Mouse (Mus musculus): ENCODE results near the gene Ppp4c. TPM values are rescaled to one million over a fixed set of nuclear protein-coding genes. Genes with fewer than 3 reads are reported as not detected.
A peak's percentile ranks its signal among the peaks of the same experiment; 100 is the strongest.

Gene Ppp4c
- polyA plus RNA-seq, 1 experiment from 2014 or later, result 154 TPM

- Histone ChIP-seq H3K27ac (replicated peaks) (peak overlapping the region; percentile 87; the same call in 1 of the 2 replicates), H3K9me3 (replicated peaks) (no peaks in the 10 kb centered on the region), H3K4me2 (peak overlapping the region; percentile 91), H3K9ac (replicated peaks) (peak overlapping the region; percentile 86; the same call in 1 of the 2 replicates), H3K4me3 (replicated peaks) (peak overlapping the region; percentile 74), H3K36me3 (peaks cover 29% of the 10 kb centered on the region), H3K4me1 (peaks cover 39% of the 10 kb centered on the region), H3K27me3 (replicated peaks) (no peaks in the 10 kb centered on the region)
- no peak for ATAC-seq (ENCODE audit: low FRiP score)
- WGBS, result 67% methylated on average over 4 of the region's 4 CpGs
These were observed 31.3 kb downstream of the Ppp4c start for GRCm38 (mm10) chr7:126760956-126761355.

- no peaks in the 10 kb centered on the region for H3K27me3 ChIP-seq (replicated peaks)
- ATAC-seq (ENCODE audit: low FRiP score), result peak; percentile 25
- H3K4me1 ChIP-seq, result peaks cover 39% of the 10 kb centered on the region
- 14% methylated on average over 3 of the region's 3 CpGs for WGBS
- H3K4me3 ChIP-seq (replicated peaks), result peak overlapping the region; percentile 74
- peak overlapping the region; percentile 87 for H3K27ac ChIP-seq (replicated peaks)
- H3K9me3 ChIP-seq (replicated peaks), result no peaks in the 10 kb centered on the region
- peak overlapping the region; percentile 91 for H3K4me2 ChIP-seq
- peak overlapping the region; percentile 86 for H3K9ac ChIP-seq (replicated peaks)
- peaks cover 23% of the 10 kb centered on the region for H3K36me3 ChIP-seq
These were observed 31.9 kb downstream of the Ppp4c start for GRCm38 (mm10) chr7:126760391-126760802.

- H3K9me3 ChIP-seq (replicated peaks), result no peaks in the 10 kb centered on the region
- peaks cover 39% of the 10 kb centered on the region for H3K4me1 ChIP-seq
- no peaks in the 10 kb centered on the region for H3K27me3 ChIP-seq (replicated peaks)
- peak overlapping the region; percentile 87 for H3K27ac ChIP-seq (replicated peaks)
- H3K36me3 ChIP-seq, result peaks cover 18% of the 10 kb centered on the region
- 1% methylated on average over 23 of the region's 24 CpGs for WGBS
- peak overlapping the region; percentile 91 for H3K4me2 ChIP-seq
- peak; percentile 69 for ATAC-seq (ENCODE audit: low FRiP score)
- H3K9ac ChIP-seq (replicated peaks), result peak overlapping the region; percentile 86
- H3K4me3 ChIP-seq (replicated peaks), result peak overlapping the region; percentile 74
These were observed 32.5 kb downstream of the Ppp4c start for GRCm38 (mm10) chr7:126759672-126760390.

DNA sequence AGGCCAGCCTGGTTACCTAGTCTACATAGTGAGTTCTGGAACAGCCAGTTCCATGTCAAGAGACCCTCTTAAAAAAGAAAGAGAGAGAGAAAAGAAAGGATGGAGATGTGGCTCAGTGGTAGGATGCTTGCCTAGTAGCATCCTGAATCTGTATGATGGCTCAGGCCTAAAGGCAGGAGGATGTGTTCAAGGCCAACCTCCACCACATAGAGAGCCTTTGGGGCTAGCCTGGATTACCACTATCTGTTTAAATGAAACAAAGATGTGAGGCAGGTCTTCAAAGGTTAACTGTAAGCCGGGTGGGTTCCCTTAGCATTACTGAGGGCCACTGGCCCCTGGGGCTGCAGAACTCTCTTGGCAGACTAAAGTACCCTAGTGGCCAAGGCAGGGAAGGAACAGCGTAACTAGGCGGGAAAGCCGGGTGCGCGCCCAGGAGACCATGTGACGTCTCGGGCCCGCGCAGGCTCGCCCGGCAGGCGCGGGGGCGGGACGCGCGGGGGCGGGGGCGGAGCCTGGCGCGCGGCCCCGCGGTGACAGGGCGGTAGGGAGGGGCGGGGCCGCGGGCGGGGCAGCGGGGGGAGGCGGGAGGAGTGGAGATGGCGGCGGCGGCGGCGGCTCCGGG lies 33.1 kb downstream of the Ppp4c start, which contains the start of gene Mapk3:
Gene Mapk3, plus strand, starts transcription at position 552 of the 622 bp plus-strand sequence.
- peak within 1 kb of the TSS; percentile 74 for H3K4me3 ChIP-seq (replicated peaks)
- H3K4me2 ChIP-seq, result peak within 1 kb of the TSS; percentile 91
- H3K4me1 ChIP-seq, result peaks cover 45% of the 10 kb centered on the region
- 2% methylated on average over 26 of the region's 38 CpGs for WGBS
- peak within 1 kb of the TSS; percentile 87 for H3K27ac ChIP-seq (replicated peaks)
- H3K27me3 ChIP-seq (replicated peaks), result no peaks in the 10 kb centered on the region
- no peaks in the 10 kb centered on the region for H3K9me3 ChIP-seq (replicated peaks)
- peak within 1 kb of the TSS; percentile 86 for H3K9ac ChIP-seq (replicated peaks)
- peaks cover 12% of the 10 kb centered on the region for H3K36me3 ChIP-seq
- peak; percentile 65 for ATAC-seq (ENCODE audit: low FRiP score)

DNA sequence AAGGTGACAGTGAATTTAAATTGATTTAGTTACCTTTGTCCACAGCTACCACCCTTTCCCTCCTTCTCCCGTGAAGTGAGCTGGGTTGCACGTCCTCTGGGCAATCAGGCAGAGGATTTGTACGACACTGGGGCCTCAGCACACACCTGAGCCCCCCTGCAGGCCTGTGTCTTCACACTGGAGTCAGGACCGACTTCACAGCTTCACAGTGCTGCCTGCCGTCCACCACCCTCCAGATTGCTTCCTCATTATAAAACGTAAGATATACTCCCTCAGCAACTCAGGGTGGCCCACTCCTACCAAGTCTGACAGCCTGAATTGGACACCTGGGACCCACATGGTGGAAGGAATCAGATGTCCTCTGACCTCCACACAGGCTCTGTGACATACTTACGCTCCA lies 33.8 kb downstream of the Ppp4c start:
- Histone ChIP-seq H3K9ac (replicated peaks) (no peak overlapping the region), H3K9me3 (replicated peaks) (no peaks in the 10 kb centered on the region), H3K27ac (replicated peaks) (no peak overlapping the region), H3K4me3 (replicated peaks) (no peak overlapping the region), H3K36me3 (peaks cover 5% of the 10 kb centered on the region; the same call in 1 of the 2 replicates), H3K4me2 (no peak overlapping the region), H3K4me1 (peaks cover 44% of the 10 kb centered on the region), H3K27me3 (replicated peaks) (no peaks in the 10 kb centered on the region)
- 50% methylated on average over 7 of the region's 7 CpGs for WGBS
- no peak for ATAC-seq (ENCODE audit: low FRiP score)

GRCm38 (mm10) chr7:126754866-126755265 lies 37.4 kb downstream of the Ppp4c start:
- under 1% methylated on average over 9 of the region's 9 CpGs for WGBS
- Histone ChIP-seq H3K36me3 (no peaks in the 10 kb centered on the region), H3K9ac (replicated peaks) (peak overlapping the region; percentile 7; the same call in 1 of the 2 replicates), H3K4me3 (replicated peaks) (no peak overlapping the region), H3K9me3 (replicated peaks) (no peaks in the 10 kb centered on the region), H3K4me2 (peak overlapping the region; percentile 38), H3K27ac (replicated peaks) (peak overlapping the region; percentile 41; the same call in 1 of the 2 replicates), H3K27me3 (replicated peaks) (no peaks in the 10 kb centered on the region), H3K4me1 (peaks cover 7% of the 10 kb centered on the region)
- no peak for ATAC-seq (ENCODE audit: low FRiP score)

DNA sequence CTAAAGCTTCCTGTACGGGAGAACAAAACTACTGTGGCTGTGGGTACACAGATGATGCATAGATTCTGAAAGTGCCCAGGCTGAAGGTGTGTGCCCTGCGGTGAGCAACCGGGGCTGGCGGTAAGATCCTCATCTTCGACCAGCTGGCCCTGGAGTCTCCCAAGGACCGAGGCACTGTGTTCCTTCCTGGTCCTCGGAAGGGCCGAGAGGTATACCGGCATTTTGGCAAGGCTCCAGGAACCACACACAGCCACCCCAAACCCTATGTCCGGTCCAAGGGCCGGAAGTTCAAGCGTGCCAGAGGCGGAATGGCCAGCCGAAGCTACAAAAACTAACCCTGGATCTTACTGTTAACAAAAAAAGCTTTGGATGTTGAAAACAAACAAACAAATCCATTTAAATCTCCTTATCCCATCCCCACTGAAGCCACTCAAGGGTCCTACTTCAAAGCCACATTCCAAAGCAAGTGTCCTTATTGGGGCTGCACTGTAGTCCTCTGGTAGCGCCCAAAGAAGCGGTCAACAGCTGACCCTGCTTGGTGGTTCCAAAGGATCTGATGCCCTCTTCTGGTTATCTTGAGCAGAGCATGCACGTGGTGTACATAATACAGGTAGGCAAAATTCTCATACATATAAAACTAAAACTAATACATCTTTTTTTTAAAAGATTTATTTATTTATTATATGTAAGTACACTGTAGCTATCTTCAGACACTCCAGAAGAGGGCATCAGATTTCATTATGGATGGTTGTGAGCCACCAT lies 42.5 kb downstream of the Ppp4c start:
- WGBS, result 96% methylated on average over 17 of the region's 17 CpGs
- Histone ChIP-seq H3K36me3 (no peaks in the 10 kb centered on the region), H3K27ac (replicated peaks) (no peak overlapping the region), H3K4me3 (replicated peaks) (no peak overlapping the region), H3K27me3 (replicated peaks) (no peaks in the 10 kb centered on the region), H3K9ac (replicated peaks) (no peak overlapping the region), H3K9me3 (replicated peaks) (no peaks in the 10 kb centered on the region), H3K4me2 (no peak overlapping the region), H3K4me1 (peaks cover 5% of the 10 kb centered on the region; the same call in 1 of the 2 replicates)
- ATAC-seq (ENCODE audit: low FRiP score), result no peak

DNA sequence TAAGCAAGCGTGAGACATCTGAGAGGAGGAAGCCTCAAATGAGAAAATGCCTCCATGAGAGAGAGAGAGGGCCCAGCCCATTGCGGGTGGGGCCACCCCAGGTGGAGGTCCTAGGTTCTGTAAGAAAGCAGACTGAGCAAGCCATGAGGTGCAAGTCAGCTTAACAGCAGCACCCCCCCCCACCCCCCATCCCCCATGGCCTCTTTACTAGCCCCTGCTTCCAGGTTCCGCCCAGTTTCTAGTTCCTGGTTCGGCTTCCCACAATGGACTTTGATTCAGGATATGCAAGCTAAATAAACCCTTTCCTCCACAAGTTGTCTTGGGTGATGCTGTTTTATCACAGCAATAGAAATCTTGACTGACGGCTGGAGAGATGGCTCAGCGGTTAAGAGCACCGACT lies 43.5 kb downstream of the Ppp4c start:
- H3K9ac ChIP-seq (replicated peaks), result no peak overlapping the region
- no peaks in the 10 kb centered on the region for H3K27me3 ChIP-seq (replicated peaks)
- H3K4me2 ChIP-seq, result no peak overlapping the region
- ATAC-seq (ENCODE audit: low FRiP score), result no peak
- H3K36me3 ChIP-seq, result no peaks in the 10 kb centered on the region
- no peaks in the 10 kb centered on the region for H3K9me3 ChIP-seq (replicated peaks)
- H3K27ac ChIP-seq (replicated peaks), result no peak overlapping the region
- H3K4me3 ChIP-seq (replicated peaks), result no peak overlapping the region
- H3K4me1 ChIP-seq, result no peaks in the 10 kb centered on the region
- WGBS, result 74% methylated on average over 7 of the region's 7 CpGs

DNA sequence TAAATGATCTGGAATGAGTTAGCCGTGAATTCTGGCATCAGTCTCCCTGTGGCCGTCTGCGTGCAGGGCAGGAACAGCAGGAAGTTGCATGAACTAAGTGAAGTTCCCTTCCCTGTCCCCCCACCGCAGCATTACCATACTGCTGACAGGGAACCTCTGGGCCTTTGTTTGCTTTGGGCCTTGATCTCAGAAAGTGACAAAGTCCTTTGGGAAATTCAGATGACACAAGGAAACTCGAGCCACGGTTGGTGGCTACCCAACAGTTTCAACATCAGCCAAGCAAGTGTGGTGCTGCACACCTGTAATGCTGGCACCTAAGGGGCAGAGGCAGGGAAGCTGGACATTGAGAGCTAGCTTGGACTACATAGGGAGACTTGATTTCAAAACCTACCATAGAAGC lies 45.5 kb downstream of the Ppp4c start:
- WGBS, result 51% methylated on average over 6 of the region's 6 CpGs
- Histone ChIP-seq H3K27me3 (replicated peaks) (no peaks in the 10 kb centered on the region), H3K4me2 (no peak overlapping the region), H3K36me3 (no peaks in the 10 kb centered on the region), H3K9ac (replicated peaks) (no peak overlapping the region), H3K4me3 (replicated peaks) (no peak overlapping the region), H3K9me3 (replicated peaks) (no peaks in the 10 kb centered on the region), H3K27ac (replicated peaks) (no peak overlapping the region), H3K4me1 (no peaks in the 10 kb centered on the region)
- no peak for ATAC-seq (ENCODE audit: low FRiP score)

GRCm38 (mm10) chr7:126746066-126746465 lies 46.2 kb downstream of the Ppp4c start:
- no peak overlapping the region for H3K9ac ChIP-seq (replicated peaks)
- no peaks in the 10 kb centered on the region for H3K27me3 ChIP-seq (replicated peaks)
- H3K4me3 ChIP-seq (replicated peaks), result no peak overlapping the region
- no peak for ATAC-seq (ENCODE audit: low FRiP score)
- 93% methylated on average over 12 of the region's 12 CpGs for WGBS
- H3K4me1 ChIP-seq, result no peaks in the 10 kb centered on the region
- no peak overlapping the region for H3K4me2 ChIP-seq
- H3K27ac ChIP-seq (replicated peaks), result no peak overlapping the region
- no peaks in the 10 kb centered on the region for H3K36me3 ChIP-seq
- no peaks in the 10 kb centered on the region for H3K9me3 ChIP-seq (replicated peaks)

- H3K27ac ChIP-seq (replicated peaks), result no peak overlapping the region
- 94% methylated on average over 13 of the region's 13 CpGs for WGBS
- H3K4me1 ChIP-seq, result no peaks in the 10 kb centered on the region
- no peak overlapping the region for H3K4me2 ChIP-seq
- no peaks in the 10 kb centered on the region for H3K27me3 ChIP-seq (replicated peaks)
- no peak overlapping the region for H3K4me3 ChIP-seq (replicated peaks)
- H3K9me3 ChIP-seq (replicated peaks), result no peaks in the 10 kb centered on the region
- ATAC-seq (ENCODE audit: low FRiP score), result no peak
- no peak overlapping the region for H3K9ac ChIP-seq (replicated peaks)
- H3K36me3 ChIP-seq, result no peaks in the 10 kb centered on the region
These were observed 50.3 kb downstream of the Ppp4c start for GRCm38 (mm10) chr7:126741964-126742482.

All from neural tube, embryonic 15.5 days (tissue).